Mouse (Mus musculus): ENCODE measurements around the gene Zc3h14.

GRCm38 (mm10) chr12:98720628-98721027 is 26.1 kb upstream of the Zc3h14 start:
- no peak for TF ChIP-seq CTCF (IDR thresholded peaks at IDR 0.05; ENCODE audit: borderline replicate concordance, control insufficient read depth, extremely low read depth, insufficient read depth, low read length, poor library complexity)
- no peak for TF ChIP-seq POLR2A (IDR thresholded peaks at IDR 0.05; ENCODE audit: control insufficient read depth, extremely low read depth, insufficient read depth, low read length, poor library complexity)
